Mouse (Mus musculus): ENCODE measurements at regions not wholly inside any gene's neighbourhood (a gene's known extent, or its start where the extent isn't known, plus 50 kb on each side); places are given as distances from the start of the nearest gene placed in this dataset.

GRCm38 (mm10) chr19:15127122-15127521 lies 529.3 kb upstream of the Tle4 start:
- H3K4me3 ChIP-seq (ENCODE audit: low read depth, low read length): no peak overlapping the region
- 69% methylated on average over 4 of the region's 4 CpGs for WGBS
- H3K9ac ChIP-seq (ENCODE audit: low read length): no peak overlapping the region
- H3K9me3 ChIP-seq (ENCODE audit: control insufficient read depth, low read length): no peaks in the 10 kb centered on the region
- H3K36me3 ChIP-seq (ENCODE audit: control insufficient read depth, insufficient read depth, low read length): no peaks in the 10 kb centered on the region
- DNase-seq (ENCODE audit: low spot score, missing footprints): no peak
- no peaks in the 10 kb centered on the region for H3K27me3 ChIP-seq (ENCODE audit: control insufficient read depth, insufficient read depth, low read length)
- no peak for ATAC-seq (ENCODE audit: low FRiP score)
- no peaks in the 10 kb centered on the region for H3K4me1 ChIP-seq (ENCODE audit: control insufficient read depth, insufficient read depth, low read length)
- H3K27ac ChIP-seq (ENCODE audit: low read depth, low read length): no peak overlapping the region
- no peak overlapping the region for H3K4me2 ChIP-seq

- Histone ChIP-seq H3K4me2 (no peak overlapping the region), H3K9ac (ENCODE audit: low read length) (no peak overlapping the region), H3K27ac (ENCODE audit: low read depth, low read length) (no peak overlapping the region), H3K27me3 (ENCODE audit: control insufficient read depth, insufficient read depth, low read length) (no peaks in the 10 kb centered on the region), H3K4me1 (ENCODE audit: control insufficient read depth, insufficient read depth, low read length) (no peaks in the 10 kb centered on the region), H3K36me3 (ENCODE audit: control insufficient read depth, insufficient read depth, low read length) (no peaks in the 10 kb centered on the region), H3K9me3 (ENCODE audit: control insufficient read depth, low read length) (no peaks in the 10 kb centered on the region), H3K4me3 (ENCODE audit: low read depth, low read length) (no peak overlapping the region)
- no peak for DNase-seq (ENCODE audit: low spot score, missing footprints)
- 33% methylated on average over 4 of the region's 4 CpGs for WGBS
- no peak for ATAC-seq (ENCODE audit: low FRiP score)
Observed at GRCm38 (mm10) chr19:15108441-15109026, 510.7 kb upstream of the Tle4 start.

GRCm38 (mm10) chr19:15095054-15095453 lies 497.2 kb upstream of the Tle4 start:
- Histone ChIP-seq H3K4me3 (ENCODE audit: low read depth, low read length) (no peak overlapping the region), H3K36me3 (ENCODE audit: control insufficient read depth, insufficient read depth, low read length) (no peaks in the 10 kb centered on the region)
- WGBS: 85% methylated on average over 1 of the region's 1 CpGs

GRCm38 (mm10) chr19:15093534-15093933 lies 495.7 kb upstream of the Tle4 start:
- DNase-seq (ENCODE audit: low spot score, missing footprints) (no peak), ATAC-seq (ENCODE audit: low FRiP score) (no peak)
- Histone ChIP-seq H3K9me3 (ENCODE audit: control insufficient read depth, low read length) (no peaks in the 10 kb centered on the region), H3K4me1 (ENCODE audit: control insufficient read depth, insufficient read depth, low read length) (no peaks in the 10 kb centered on the region), H3K9ac (ENCODE audit: low read length) (no peak overlapping the region), H3K4me3 (ENCODE audit: low read depth, low read length) (no peak overlapping the region), H3K27ac (ENCODE audit: low read depth, low read length) (no peak overlapping the region), H3K27me3 (ENCODE audit: control insufficient read depth, insufficient read depth, low read length) (no peaks in the 10 kb centered on the region), H3K36me3 (ENCODE audit: control insufficient read depth, insufficient read depth, low read length) (no peaks in the 10 kb centered on the region), H3K4me2 (no peak overlapping the region)
- whole genome bisulfite sequencing: 75% methylated on average over 3 of the region's 3 CpGs

More at GRCm38 (mm10) chr19:15095054-15095453, 497.2 kb upstream of the Tle4 start:
- ATAC-seq (ENCODE audit: low FRiP score) (no peak), DNase-seq (ENCODE audit: low spot score, missing footprints) (no peak)
- no peaks in the 10 kb centered on the region for H3K9me3 ChIP-seq (ENCODE audit: control insufficient read depth, low read length)
- H3K9ac ChIP-seq (ENCODE audit: low read length): no peak overlapping the region
- H3K4me2 ChIP-seq: no peak overlapping the region
- H3K27me3 ChIP-seq (ENCODE audit: control insufficient read depth, insufficient read depth, low read length): no peaks in the 10 kb centered on the region
- H3K4me1 ChIP-seq (ENCODE audit: control insufficient read depth, insufficient read depth, low read length): no peaks in the 10 kb centered on the region
- H3K27ac ChIP-seq (ENCODE audit: low read depth, low read length): no peak overlapping the region

GRCm38 (mm10) chr19:15080638-15081037 lies 482.8 kb upstream of the Tle4 start:
- Histone ChIP-seq H3K9me3 (ENCODE audit: control insufficient read depth, low read length) (no peaks in the 10 kb centered on the region), H3K4me1 (ENCODE audit: control insufficient read depth, insufficient read depth, low read length) (no peaks in the 10 kb centered on the region), H3K4me3 (ENCODE audit: low read depth, low read length) (no peak overlapping the region), H3K36me3 (ENCODE audit: control insufficient read depth, insufficient read depth, low read length) (no peaks in the 10 kb centered on the region), H3K4me2 (no peak overlapping the region), H3K27ac (ENCODE audit: low read depth, low read length) (no peak overlapping the region), H3K9ac (ENCODE audit: low read length) (no peak overlapping the region), H3K27me3 (ENCODE audit: control insufficient read depth, insufficient read depth, low read length) (no peaks in the 10 kb centered on the region)
- 93% methylated on average over 4 of the region's 4 CpGs for WGBS
- no peak for ATAC-seq (ENCODE audit: low FRiP score)
- DNase-seq (ENCODE audit: low spot score, missing footprints): no peak

GRCm38 (mm10) chr19:15057801-15058200 lies 459.9 kb upstream of the Tle4 start:
- Histone ChIP-seq H3K9ac (ENCODE audit: low read length) (no peak overlapping the region), H3K36me3 (ENCODE audit: control insufficient read depth, insufficient read depth, low read length) (no peaks in the 10 kb centered on the region), H3K9me3 (ENCODE audit: control insufficient read depth, low read length) (no peaks in the 10 kb centered on the region; the same call in 1 of the 2 replicates), H3K27ac (ENCODE audit: low read depth, low read length) (no peak overlapping the region), H3K4me1 (ENCODE audit: control insufficient read depth, insufficient read depth, low read length) (peaks cover 6% of the 10 kb centered on the region; the same call in 1 of the 2 replicates), H3K4me2 (no peak overlapping the region), H3K27me3 (ENCODE audit: control insufficient read depth, insufficient read depth, low read length) (no peaks in the 10 kb centered on the region), H3K4me3 (ENCODE audit: low read depth, low read length) (no peak overlapping the region)
- ATAC-seq (ENCODE audit: low FRiP score) (no peak), DNase-seq (ENCODE audit: low spot score, missing footprints) (no peak)
- 88% methylated on average over 3 of the region's 3 CpGs for WGBS

GRCm38 (mm10) chr19:15053582-15054141 lies 455.8 kb upstream of the Tle4 start:
- H3K4me1 ChIP-seq (ENCODE audit: control insufficient read depth, insufficient read depth, low read length): peaks cover 6% of the 10 kb centered on the region; the same call in 1 of the 2 replicates
- H3K27me3 ChIP-seq (ENCODE audit: control insufficient read depth, insufficient read depth, low read length): no peaks in the 10 kb centered on the region
- H3K9ac ChIP-seq (ENCODE audit: low read length): no peak overlapping the region
- H3K27ac ChIP-seq (ENCODE audit: low read depth, low read length): no peak overlapping the region
- ATAC-seq (ENCODE audit: low FRiP score) (no peak), DNase-seq (ENCODE audit: low spot score, missing footprints) (no peak)
- H3K4me2 ChIP-seq: no peak overlapping the region
- 60% methylated on average over 3 of the region's 3 CpGs for WGBS
- H3K9me3 ChIP-seq (ENCODE audit: control insufficient read depth, low read length): no peaks in the 10 kb centered on the region
- H3K36me3 ChIP-seq (ENCODE audit: control insufficient read depth, insufficient read depth, low read length): no peaks in the 10 kb centered on the region
- H3K4me3 ChIP-seq (ENCODE audit: low read depth, low read length): no peak overlapping the region

- no peak overlapping the region for H3K27ac ChIP-seq (ENCODE audit: low read depth, low read length)
- no peak overlapping the region for H3K9ac ChIP-seq (ENCODE audit: low read length)
Observed at GRCm38 (mm10) chr19:15052642-15053239, 454.9 kb upstream of the Tle4 start.

GRCm38 (mm10) chr19:15047896-15048295 lies 450.0 kb upstream of the Tle4 start:
- Histone ChIP-seq H3K4me1 (ENCODE audit: control insufficient read depth, insufficient read depth, low read length) (no peaks in the 10 kb centered on the region), H3K9ac (ENCODE audit: low read length) (no peak overlapping the region), H3K27me3 (ENCODE audit: control insufficient read depth, insufficient read depth, low read length) (no peaks in the 10 kb centered on the region), H3K4me3 (ENCODE audit: low read depth, low read length) (no peak overlapping the region), H3K36me3 (ENCODE audit: control insufficient read depth, insufficient read depth, low read length) (no peaks in the 10 kb centered on the region), H3K27ac (ENCODE audit: low read depth, low read length) (no peak overlapping the region), H3K9me3 (ENCODE audit: control insufficient read depth, low read length) (no peaks in the 10 kb centered on the region), H3K4me2 (no peak overlapping the region)
- DNase-seq (ENCODE audit: low spot score, missing footprints) (no peak), ATAC-seq (ENCODE audit: low FRiP score) (no peak)
- 81% methylated on average over 2 of the region's 2 CpGs for WGBS

More at GRCm38 (mm10) chr19:15052642-15053239, 454.9 kb upstream of the Tle4 start:
- no peaks in the 10 kb centered on the region for H3K9me3 ChIP-seq (ENCODE audit: control insufficient read depth, low read length)
- no peak overlapping the region for H3K4me2 ChIP-seq
- ATAC-seq (ENCODE audit: low FRiP score) (no peak), DNase-seq (ENCODE audit: low spot score, missing footprints) (no peak)
- H3K4me1 ChIP-seq (ENCODE audit: control insufficient read depth, insufficient read depth, low read length): peaks cover 6% of the 10 kb centered on the region; the same call in 1 of the 2 replicates
- no peaks in the 10 kb centered on the region for H3K27me3 ChIP-seq (ENCODE audit: control insufficient read depth, insufficient read depth, low read length)
- 82% methylated on average over 10 of the region's 10 CpGs for WGBS
- no peak overlapping the region for H3K4me3 ChIP-seq (ENCODE audit: low read depth, low read length)
- no peaks in the 10 kb centered on the region for H3K36me3 ChIP-seq (ENCODE audit: control insufficient read depth, insufficient read depth, low read length)
